Mouse (Mus musculus) ovary, postnatal 14 days (tissue): Measurements from ENCODE around the gene Xrn2.
"Not testable (repeated sequence)": the region's sequence is repeated elsewhere in the genome, so short reads cannot be mapped to it uniquely, and the experiment has no call there.

Experiments
- DNase-seq: peaks from one replicate; pipeline ENCODE4 v3.0.0; 2022; ENCODE audit warnings: low spot score

The Xrn2 gene

DNA sequence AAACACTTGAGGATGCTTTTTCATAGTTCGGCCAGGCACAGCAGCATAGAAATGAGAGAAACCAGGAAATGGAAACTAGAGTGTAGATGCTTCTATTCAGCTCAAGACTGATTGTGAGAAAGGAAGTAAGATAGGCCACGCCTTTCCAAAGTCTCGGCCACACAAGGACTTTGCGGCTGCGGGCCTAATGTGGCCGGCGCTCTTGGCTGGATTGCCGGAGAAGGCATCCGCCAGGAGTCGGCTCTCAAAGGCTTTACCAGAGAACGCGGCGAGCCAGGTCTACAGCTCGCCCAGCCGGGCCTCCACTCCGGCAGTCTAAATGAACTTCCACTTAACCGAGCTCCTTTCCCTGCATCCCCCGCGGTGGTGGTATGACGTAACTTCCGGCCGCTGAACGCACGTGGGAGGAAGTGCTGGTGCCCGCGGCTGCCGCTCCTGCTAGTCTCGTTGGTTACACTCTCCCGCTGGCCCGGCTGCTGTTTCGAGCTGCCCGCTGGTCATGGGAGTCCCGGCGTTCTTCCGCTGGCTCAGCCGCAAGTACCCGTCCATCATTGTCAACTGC, at the start of gene Xrn2:
Gene Xrn2 (plus strand): TSS at position 374 of the 562 bp plus-strand sequence.
- peak; percentile 92 for DNase-seq

DNA sequence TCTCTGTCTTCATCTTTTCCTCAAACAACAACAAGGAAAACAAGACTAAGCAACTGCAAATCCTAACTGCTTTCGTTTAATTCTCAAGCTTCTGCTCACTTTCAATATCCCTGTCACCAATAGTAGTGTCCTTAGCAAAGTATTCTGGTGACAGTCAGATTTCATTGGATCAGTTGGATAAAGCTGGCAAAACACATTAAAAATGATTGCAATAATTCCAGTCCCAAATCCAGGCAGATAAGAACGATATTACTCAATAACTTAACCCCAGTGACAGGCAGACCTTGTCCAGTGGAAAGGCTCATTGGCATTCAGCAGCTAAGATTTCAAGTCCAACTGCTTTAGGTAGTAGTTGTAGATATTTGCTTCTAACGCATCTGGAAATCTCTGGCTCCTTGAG, 37.8 kb upstream of the Xrn2 start:
- DNase-seq = no peak

DNA sequence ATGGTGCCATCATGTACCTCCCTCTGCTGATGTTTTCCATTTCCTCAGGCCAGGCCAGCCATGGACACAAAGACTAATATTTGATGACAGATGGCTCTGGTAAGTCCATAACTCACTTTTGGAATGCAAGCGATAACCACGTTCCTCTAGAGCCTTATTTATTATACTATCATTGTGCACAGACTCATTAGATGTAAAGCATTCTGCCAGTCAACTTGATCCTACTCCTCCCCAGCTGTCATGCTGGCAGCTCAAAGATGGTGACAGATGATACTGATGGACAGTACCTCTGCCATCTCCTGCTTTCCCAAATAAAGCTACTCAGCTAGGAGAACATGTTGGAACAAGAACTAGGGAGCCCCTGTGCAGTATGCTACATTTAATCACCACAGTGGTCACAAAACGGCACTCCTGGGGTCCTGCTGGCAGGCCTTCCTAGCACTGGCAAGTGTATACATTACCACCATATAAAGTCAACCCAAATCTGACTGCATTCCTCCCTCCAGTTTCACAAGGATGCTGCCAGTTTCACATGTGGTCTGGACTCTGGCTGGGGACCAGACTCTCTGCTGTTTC, 37.3 kb upstream of the Xrn2 start:
- DNase-seq = no peak

DNA sequence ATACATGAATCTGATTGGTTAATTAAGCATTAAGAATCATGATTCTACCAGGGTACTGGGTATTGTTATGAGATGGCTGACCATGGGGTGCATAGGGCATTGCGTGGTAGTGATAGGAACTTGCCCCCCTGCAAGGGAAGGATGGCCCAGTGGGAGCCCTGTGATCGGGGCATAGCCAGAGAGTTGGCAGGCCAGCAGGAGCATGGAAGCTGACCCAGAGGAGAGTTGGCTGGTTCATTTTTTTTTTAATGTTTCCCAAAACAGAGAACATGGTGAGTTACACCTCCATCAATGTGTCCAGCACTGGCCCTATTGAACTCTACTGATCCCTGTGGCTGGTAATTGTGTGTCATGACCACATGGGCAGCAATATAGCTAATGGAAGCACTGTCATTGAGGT, 30.0 kb upstream of the Xrn2 start:
- DNase-seq = no peak

DNA sequence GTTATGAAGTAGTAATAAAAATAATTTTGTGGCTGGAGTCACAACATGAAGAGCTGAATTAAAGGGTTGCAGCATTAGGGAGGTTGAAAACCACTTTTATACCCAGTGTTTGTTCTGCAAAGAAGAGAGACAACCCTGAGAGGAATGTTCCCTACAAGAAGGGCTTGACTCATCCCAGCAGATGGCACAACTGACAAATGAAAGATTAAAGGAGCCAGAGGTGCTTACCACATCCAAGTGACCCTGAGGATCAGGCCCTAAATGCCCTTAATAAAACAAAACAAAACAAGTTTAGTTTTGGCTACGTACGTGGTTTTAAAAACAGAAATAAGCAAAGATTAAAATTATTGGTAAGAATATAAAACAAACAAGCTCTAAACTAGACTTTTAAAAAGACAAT, 28.0 kb upstream of the Xrn2 start:
- no peak for DNase-seq

DNA sequence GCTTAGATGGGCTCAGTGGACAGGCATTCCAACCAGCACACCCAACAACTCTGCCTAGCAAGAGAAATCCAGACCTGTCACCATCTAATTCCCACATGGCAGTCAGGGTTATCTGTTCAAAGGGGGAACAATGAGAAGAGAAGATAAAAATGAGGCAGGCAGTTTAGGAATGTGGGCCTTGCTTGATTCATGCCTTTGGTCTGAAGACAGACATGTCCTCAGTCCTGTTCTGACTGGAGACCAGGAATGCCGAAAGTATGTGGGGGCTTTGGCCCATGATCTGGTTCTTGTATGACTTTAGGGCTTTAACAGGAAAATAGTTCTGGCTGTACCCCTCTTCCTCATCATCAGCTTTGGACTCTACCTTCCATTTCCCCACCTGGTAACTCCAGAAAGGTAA, 27.0 kb upstream of the Xrn2 start:
- DNase-seq = no peak

DNA sequence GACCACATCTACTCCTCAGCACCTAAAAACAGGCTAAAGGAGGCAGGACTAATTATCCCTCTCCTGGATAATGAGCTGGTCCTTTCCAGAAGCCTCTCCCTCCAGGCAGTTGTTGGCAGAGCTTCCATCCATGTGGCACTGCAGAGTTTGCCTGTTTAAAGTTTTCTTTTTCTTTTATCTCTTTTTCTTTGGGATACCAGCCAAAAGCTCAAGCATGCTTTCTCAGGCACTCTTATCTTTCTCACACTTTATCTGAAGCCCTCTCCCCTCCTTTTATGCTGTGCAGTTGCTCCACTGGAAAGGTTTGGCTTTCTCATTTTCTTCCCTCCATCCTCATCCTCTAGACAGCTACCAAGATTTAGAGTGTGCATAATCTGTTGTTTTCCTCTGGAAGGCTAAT, 26.4 kb upstream of the Xrn2 start:
- no peak for DNase-seq

DNA sequence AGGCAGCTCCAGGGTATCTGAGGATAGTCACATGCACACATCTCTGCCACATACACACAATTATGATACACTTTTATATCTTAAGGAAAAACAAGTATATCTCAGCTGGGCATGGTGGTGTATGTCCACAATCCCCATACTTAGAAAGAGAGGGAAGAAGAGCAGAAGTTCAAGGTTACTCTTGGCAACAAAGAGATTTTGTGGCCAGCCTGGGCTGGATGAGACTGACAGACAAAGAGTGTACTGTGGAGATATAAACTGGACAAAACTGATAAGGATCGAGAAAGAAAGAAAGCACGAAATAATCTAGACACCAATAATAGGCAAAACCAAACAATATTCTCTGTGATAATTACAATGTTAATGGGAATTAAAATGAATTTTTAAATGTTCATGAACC, 5.5 kb upstream of the Xrn2 start:
- DNase-seq = no peak

DNA sequence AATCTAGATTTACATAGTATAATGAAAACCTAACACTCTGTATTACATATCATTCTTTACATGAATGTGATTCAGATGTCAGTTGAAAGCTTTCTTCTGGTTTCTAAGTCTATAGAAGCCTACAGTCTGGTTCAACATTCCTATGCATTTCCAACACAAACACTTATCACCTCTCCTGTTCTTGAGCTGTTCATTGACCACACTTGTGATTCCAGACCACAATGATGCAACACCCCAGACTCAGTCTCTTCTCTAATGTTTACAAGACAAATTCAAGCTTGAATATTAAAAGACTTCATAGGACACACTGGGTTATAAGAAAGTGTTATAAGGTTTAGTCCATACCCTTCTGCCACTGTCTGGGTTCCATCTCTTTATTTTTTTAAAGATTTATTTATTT, 3.7 kb upstream of the Xrn2 start:
- DNase-seq = no peak

DNA sequence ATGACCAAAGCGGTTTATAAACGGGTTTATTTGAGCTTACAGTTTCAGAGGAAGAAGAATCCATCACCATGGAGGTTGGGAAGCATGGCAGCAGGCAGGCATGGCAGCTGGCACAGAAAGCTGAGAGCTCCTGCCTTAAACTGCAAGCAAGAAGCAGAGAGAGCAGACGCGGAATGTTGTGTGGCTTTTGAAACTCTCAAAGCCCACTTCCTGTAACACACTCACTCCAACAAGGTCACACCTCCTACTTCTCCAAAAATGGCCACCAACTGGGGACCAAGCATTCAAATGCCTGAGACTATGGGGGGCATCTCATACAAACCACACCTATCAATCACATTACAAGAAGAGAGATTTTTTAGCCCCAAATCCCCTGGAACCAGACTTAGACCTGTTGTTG, 2.7 kb upstream of the Xrn2 start:
- no peak for DNase-seq

DNA sequence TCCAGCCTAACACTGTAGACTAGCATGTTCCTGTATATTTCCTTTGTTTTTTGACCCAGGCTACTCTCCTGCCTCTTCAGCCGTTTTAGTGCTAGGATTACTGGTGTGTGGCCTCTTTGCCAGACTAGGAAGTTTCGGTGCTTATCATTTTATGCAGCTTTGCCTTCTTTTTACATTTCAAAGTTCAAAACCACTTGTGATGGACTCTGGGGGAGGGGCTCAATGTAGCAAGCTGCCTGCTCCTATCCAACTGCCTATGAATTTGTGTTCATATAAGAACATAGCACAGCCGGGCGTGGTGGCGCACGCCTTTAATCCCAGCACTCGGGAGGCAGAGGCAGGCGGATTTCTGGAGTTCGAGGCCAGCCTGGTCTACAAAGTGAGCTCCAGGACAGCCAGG, 1.8 kb upstream of the Xrn2 start:
- DNase-seq = no peak

DNA sequence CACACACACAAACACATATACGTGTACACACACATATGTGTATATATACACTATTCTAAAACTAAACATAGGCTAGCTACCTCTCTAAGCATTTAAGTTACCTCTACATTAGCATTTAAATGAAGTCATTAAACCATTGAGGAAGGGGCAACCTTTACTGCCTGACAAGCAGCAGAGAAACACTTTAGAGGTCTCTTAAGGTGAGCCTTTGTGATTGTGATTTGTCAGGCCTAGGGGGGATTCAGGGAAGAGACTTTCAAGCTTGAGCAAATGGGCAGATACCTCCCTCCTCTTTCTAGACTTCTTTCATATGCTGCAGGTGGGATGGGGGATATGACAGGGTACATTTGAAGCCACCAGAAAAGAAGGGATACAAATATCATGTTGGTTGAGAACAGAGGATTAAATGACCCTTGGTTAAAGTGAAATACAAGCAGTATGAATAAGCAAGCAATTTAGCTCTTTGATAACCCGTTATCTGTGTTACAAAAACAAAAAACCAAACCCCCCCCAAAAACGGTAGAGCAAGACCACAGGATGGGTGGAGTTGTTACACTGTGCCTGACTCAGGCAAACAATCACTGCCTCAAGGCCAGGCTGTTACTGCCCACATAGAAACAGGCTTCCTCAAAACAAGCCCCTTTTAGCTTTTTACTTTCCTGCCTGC, 1.2 kb upstream of the Xrn2 start:
- no peak for DNase-seq

DNA sequence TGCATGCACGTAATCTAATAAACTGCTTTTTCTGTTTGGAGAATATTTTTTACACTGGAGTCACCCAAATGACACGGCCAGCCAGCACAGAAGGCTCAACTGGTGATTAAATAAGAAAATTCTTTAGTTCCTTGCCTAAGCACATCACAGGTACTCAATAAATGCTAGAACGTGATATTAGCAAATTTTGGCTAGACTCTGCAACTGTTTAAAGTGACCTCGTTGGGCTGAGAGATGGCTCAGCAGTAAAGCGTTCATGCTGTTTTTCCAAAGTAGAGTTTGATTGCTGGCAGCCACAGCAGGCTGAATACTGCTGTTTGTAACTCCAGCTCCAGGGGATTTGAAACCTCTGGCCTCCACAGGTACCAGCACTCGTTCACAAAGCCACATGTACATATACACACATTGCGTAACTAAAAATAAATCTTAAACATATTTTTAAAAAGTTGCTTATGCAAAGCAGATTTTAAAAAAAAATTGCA, 614 bp upstream of the Xrn2 start:
- DNase-seq = no peak

DNA sequence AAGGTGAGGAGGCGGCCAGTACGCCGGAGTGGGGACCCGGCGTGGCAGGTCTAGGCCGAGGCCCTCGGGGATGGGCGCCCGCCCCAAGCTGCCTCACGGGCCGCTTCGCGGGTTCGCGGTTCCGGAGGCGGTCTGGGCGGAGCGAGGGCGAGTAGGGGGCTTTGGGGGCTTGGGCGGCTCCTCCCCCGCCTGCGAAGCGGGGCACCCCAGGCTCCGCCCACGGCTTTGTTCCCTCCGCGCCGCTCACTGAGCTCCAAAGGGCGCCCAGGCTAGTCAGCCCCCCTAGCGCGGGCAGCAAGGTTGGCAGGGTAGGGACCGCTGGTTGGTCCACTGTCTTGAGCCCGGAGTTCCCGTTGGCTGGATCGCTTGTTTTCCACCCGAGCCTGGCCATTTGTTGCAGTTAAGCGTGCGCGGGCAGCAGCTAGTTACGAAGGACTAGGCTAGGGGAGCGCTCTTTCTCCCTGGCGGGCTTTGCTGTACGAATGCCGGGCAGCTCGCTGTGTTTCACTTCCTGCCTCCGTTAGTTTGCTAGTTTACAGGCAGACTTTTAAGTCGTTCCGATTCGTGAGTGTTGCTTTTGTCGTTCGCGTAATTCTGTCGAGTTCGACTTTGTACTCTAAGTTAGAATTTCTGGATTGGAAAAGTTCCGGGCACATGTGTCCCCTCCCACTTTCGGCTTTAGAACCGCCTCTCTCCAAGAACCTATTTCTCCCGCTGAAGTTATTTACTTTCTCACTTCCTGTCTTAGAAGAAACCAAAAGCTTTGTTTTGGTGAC, 586 bp downstream of the Xrn2 start:
- DNase-seq = no peak

DNA sequence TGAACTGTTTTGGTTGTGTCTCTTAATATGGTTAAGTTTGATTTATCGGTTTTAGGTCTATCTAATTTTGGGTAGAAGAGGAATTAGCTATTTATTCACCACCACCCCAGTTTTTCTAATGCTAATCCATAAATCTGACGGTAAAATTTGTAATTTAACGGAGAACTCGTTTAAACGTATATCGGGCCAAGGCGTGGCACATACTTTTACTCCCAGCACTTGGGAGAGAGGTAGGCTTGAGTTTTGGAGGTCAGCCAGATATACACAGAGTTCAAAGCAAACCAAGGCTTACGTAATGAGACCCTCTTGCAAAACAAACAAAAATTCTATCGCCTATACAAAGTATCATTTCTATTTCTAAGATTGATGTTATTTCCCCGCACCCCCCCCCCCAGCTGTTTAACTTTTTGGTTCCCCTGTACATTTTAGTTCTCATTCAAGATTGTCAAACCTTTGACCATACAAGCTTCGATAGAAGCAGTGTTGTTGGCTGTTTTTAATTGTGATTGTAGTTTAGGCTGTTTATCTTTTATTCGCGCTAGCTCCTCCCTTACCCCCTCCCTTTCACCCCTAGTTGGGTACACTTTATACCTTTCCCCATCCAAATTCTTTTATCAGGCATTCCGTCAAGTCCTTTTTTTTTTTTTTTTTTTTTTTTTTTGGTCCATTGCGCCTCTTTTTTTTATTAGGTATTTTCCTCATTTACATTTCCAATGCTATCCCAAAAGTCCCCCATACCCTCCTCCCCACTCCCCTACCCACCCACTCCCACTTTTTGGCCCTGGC, 1.5 kb downstream of the Xrn2 start:
- DNase-seq = no peak

DNA sequence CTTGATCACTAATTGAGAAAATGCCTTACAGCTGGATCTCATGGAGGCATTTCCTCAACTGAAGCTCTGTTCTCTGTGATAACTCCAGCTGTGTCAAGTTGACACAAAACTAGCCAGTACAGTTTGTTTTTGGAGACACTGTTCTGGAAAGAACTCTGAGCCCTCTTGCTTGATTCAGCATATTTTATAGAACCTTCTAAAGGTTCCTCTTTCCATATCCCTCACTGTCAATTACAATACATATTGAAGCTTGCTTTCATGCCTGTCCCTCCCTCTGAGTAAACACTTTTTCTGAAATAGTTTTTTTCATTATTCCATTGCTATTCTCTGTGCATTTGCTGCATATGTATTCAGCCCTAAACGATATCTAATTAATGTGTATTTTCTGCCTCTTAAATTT, 9.2 kb downstream of the Xrn2 start:
- DNase-seq = not testable (repeated sequence)

DNA sequence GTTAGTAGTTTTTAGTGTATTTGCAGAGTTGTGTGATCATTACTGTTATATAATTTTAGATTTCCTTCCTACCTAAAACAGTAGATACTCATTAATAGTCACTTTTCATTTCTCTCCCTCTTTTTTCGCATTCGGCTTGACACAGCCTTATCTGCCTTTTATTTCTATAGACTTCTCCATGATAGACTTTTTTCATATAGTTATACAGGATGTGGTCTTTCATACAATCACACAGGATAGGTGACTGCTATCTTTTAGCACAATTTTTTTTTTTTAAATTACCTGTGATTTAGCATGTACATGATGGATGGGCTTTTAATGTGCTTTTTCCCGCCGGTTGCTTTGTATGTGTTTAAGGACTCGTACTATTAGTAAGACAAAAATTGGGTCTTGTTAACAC, 10.3 kb downstream of the Xrn2 start:
- DNase-seq = no peak

DNA sequence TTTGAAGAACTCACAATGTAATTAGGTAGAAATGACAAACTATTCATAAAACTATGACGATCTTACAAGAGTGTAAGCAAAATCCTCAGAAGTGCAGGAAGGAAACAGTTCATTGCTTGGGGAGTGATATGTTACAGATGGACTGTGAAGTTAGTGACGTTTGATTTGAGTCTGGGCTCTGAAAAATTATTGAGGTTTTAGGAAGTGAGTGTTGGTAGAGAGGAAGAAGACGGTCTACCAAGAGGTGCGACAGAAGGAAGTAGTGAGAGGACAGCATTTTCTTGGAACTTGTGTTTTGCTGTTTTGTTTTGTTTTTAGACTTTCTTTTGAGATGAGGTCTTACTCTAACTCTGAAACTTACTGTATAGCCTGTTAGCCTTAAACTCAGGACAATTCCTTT, 10.8 kb downstream of the Xrn2 start:
- DNase-seq = no peak

DNA sequence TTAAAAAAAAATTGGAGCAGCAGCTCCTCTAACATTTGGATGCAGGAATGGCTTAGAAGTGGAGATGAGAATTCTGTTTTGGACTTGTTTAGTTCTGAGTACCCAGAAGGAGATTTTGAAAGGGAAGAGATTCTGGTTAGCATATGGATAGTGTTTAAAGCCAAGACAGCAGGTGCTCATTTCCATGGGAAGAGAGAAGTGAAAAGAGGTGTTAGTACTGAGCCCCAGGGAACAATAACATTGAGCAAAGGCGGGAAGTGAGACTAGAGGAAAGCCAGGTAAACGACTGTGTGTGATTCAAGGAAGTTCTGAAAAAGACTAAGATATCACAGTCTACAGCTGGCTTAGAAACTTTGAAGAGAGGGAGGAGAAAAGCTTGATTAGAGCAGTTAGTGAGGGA, 20.3 kb downstream of the Xrn2 start:
- no peak for DNase-seq

DNA sequence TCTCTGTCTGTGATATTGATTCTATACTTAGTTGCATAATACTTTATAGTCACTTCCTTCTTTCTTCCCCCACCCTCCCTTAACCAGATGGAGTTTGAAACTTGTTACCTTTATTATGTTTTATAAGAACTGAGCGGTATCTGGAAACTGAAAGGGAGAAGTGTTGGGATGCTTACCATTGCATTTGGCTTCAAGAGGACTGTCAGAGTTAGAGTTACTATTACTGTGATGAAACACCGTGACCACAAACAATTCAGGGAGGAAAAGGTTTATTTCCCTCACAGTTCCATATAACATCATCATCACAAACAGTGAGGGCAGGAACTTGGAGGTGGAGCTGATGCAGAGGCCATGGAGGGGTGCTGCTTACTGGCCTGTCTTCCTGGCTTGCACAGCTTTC, 23.1 kb downstream of the Xrn2 start:
- no peak for DNase-seq

DNA sequence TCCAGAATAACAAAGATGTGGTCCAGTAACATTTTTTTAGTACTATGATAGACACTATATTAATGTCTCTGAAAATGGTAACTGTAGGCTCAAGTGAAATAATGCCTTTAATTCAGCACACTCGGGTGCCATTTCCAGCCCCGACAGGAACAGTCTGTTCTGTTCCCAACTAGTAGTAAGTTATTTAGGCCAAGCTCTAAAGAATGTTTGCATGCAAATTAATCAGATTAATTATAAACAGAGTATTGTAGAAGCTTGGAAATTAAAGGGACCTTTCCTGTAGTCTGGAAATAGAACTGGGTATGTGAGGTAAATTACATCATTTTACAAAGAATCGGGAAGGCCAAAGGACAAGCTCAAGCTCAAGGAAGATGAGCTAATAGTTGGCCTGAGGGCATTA, 34.3 kb downstream of the Xrn2 start:
- no peak for DNase-seq

DNA sequence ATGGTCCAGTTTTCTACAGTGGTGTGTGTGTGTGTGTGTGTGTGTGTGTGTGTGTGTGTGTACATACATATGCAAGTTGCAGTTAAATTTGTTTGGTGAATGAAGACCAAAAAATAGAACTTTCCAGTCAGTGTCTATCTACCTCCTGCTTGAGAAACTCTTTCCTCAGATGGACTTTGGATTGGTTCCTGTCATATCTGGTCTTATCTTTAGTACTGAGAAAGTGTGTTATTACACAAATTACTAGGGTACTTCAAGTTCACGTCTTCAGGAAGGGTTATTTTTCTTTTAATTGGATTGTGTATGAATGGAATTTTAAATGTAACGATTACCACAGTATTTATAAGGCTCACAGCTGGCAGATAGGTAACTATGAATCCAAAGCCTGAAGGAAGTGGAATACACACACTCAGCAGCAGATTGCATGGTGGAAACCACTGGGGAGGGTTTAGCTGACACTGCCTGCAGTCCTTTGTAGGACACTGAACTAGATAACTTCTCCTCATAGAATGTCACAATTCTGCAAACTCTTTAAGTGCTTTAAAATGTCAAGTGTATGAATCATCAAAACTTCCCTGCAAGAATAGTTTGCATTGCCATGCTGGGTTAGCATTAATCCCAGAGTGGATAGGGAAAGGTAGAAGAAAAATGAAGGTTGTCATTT, 40.6 kb downstream of the Xrn2 start:
- no peak for DNase-seq
